Mouse (Mus musculus): ENCODE measurements around the gene Gm10439.
"Not testable (repeated sequence)": the region's sequence is repeated elsewhere in the genome, so short reads cannot be mapped to it uniquely, and the experiment has no call there.

Gm10439 gene

GRCm38 (mm10) chrX:149594270-149594669 lies at the start of gene Gm10439:
TSS of gene Gm10439 (plus strand) at chrX:149594570.
- not testable (repeated sequence) for DNase-seq (ENCODE audit: low spot score in 2 of 2)

All from spleen, postnatal 14 days (tissue).